Comparison of ENCODE assay signal across 8 mouse cellular contexts in genomic region chr19:45782315-45783001, GRCm38 (mm10). TPM values are rescaled to one million over a fixed set of nuclear protein-coding genes. Genes with fewer than 3 reads are reported as not detected.
A peak's percentile ranks its signal among the peaks of the same experiment; 100 is the strongest.
DNase-seq lines count a peak whose midpoint lies in the region; ATAC-seq and TF ChIP-seq lines count a peak whose summit lies in the region.

No protein-coding gene starts in this region.

- dilution Hi-C loops in CH12.LX (cut with MboI; ENCODE audit: extremely low pct_ligation_motif_present, extremely low pct_unique_long_range_greater_than_20kb, low sequenced_read_pairs): no loop called here

- H3K36me3 ChIP-seq in CH12.LX (replicated peaks in 1 of 2; ENCODE audit: control insufficient read depth in 1 of 2, insufficient read depth in 1 of 2, low read length in 1 of 2): peaks cover 23 to 39% of the 10 kb centered on the region in 2 experiments
- peaks cover 41% of the 10 kb centered on the region for H3K36me3 ChIP-seq in forebrain, embryonic 10.5 days (replicated peaks)
- peaks cover 16% of the 10 kb centered on the region for H3K36me3 ChIP-seq in heart, embryonic 16.5 days (ENCODE audit: control insufficient read depth, insufficient read depth)
- peaks cover 40% of the 10 kb centered on the region for H3K36me3 ChIP-seq in liver, embryonic 13.5 days
- no peaks in the 10 kb centered on the region for H3K36me3 ChIP-seq in stomach, embryonic 16.5 days (ENCODE audit: control insufficient read depth, insufficient read depth, low read length)

- TF ChIP-seq CTCF in CH12.LX (conservative IDR thresholded peaks at IDR 0.05 in 1 of 2, IDR thresholded peaks at IDR 0.05 in 1 of 2; ENCODE audit: low read depth in 2 of 2, low read length in 2 of 2): no peak

- H3K9ac ChIP-seq in CH12.LX (ENCODE audit: insufficient read depth, low read depth): peak overlapping the region; percentile 90
- H3K9ac ChIP-seq in heart, embryonic 16.5 days (ENCODE audit: low read length): peak overlapping the region; percentile 98
- H3K9ac ChIP-seq in liver, embryonic 13.5 days: peak overlapping the region; percentile 99
- H3K9ac ChIP-seq in stomach, embryonic 16.5 days (ENCODE audit: low read length): peak overlapping the region; percentile 82

- H3K79me2 ChIP-seq in CH12.LX (replicated peaks; ENCODE audit: control insufficient read depth, extremely low read depth, insufficient read depth, poor library complexity, severe bottlenecking): peaks cover 53% of the 10 kb centered on the region

- TF ChIP-seq POLR2A in CH12.LX (IDR thresholded peaks at IDR 0.05; ENCODE audit: low read depth, low read length): no peak

- ATAC-seq in heart, embryonic 16.5 days (replicated peaks; ENCODE audit: extremely low read depth, insufficient read depth, low FRiP score): peak; percentile 31
- peak; percentile 50 for ATAC-seq in liver, embryonic 13.5 days (ENCODE audit: low read depth)
- peak; percentile 52 for ATAC-seq in stomach, embryonic 16.5 days (ENCODE audit: insufficient read depth, low FRiP score)

- TF ChIP-seq RAD21 in CH12.LX (IDR thresholded peaks at IDR 0.05; ENCODE audit: low read depth, low read length): no peak

- no peak for TF ChIP-seq EP300 in CH12.LX (IDR thresholded peaks at IDR 0.05; ENCODE audit: low read length)

- H3K4me1 ChIP-seq in CH12.LX (ENCODE audit: control insufficient read depth in 1 of 2, insufficient read depth in 2 of 2): peaks cover 15 to 43% of the 10 kb centered on the region in 2 experiments
- H3K4me1 ChIP-seq in forebrain, embryonic 10.5 days: peaks cover 34% of the 10 kb centered on the region
- H3K4me1 ChIP-seq in heart, embryonic 16.5 days (ENCODE audit: control insufficient read depth, insufficient read depth, low read length): peaks cover 19% of the 10 kb centered on the region
- peaks cover 46% of the 10 kb centered on the region for H3K4me1 ChIP-seq in liver, embryonic 13.5 days (replicated peaks)
- H3K4me1 ChIP-seq in stomach, embryonic 16.5 days (ENCODE audit: control insufficient read depth, insufficient read depth, low read length): peaks cover 24% of the 10 kb centered on the region

- H3K27me3 ChIP-seq in CH12.LX (replicated peaks): no peaks in the 10 kb centered on the region
- no peaks in the 10 kb centered on the region for H3K27me3 ChIP-seq in forebrain, embryonic 10.5 days (ENCODE audit: poor library complexity, severe bottlenecking)
- H3K27me3 ChIP-seq in heart, embryonic 16.5 days (ENCODE audit: control insufficient read depth, insufficient read depth, low read length): no peaks in the 10 kb centered on the region
- no peaks in the 10 kb centered on the region for H3K27me3 ChIP-seq in liver, embryonic 13.5 days
- H3K27me3 ChIP-seq in stomach, embryonic 16.5 days (ENCODE audit: control insufficient read depth, insufficient read depth, low read length): no peaks in the 10 kb centered on the region

- H3K4me3 ChIP-seq in CH12.LX (replicated peaks in 1 of 3; ENCODE audit: low read depth in 2 of 3, low read length in 2 of 3, poor library complexity in 1 of 3): peak overlapping the region; percentile 86 to 95 (median 93)
- peak overlapping the region; percentile 99 for H3K4me3 ChIP-seq in forebrain, embryonic 10.5 days
- H3K4me3 ChIP-seq in heart, embryonic 16.5 days (ENCODE audit: low read length): peak overlapping the region; percentile 99
- H3K4me3 ChIP-seq in liver, embryonic 13.5 days (replicated peaks): peak overlapping the region; percentile 100
- peak overlapping the region; percentile 79 for H3K4me3 ChIP-seq in stomach, embryonic 16.5 days (replicated peaks; ENCODE audit: low read length)

- H3K9me3 ChIP-seq in CH12.LX (replicated peaks; ENCODE audit: low read length): no peaks in the 10 kb centered on the region
- no peaks in the 10 kb centered on the region for H3K9me3 ChIP-seq in forebrain, embryonic 10.5 days
- H3K9me3 ChIP-seq in heart, embryonic 16.5 days (replicated peaks; ENCODE audit: control insufficient read depth, low read length): no peaks in the 10 kb centered on the region
- no peaks in the 10 kb centered on the region for H3K9me3 ChIP-seq in liver, embryonic 13.5 days (replicated peaks)
- no peaks in the 10 kb centered on the region for H3K9me3 ChIP-seq in stomach, embryonic 16.5 days (replicated peaks; ENCODE audit: control insufficient read depth, low read length)

- peak overlapping the region; percentile 78 for H3K27ac ChIP-seq in CH12.LX (ENCODE audit: insufficient read depth, low read depth)
- peak overlapping the region; percentile 98 for H3K27ac ChIP-seq in forebrain, embryonic 10.5 days
- peak overlapping the region; percentile 98 for H3K27ac ChIP-seq in heart, embryonic 16.5 days (ENCODE audit: low read length)
- peak overlapping the region; percentile 97 for H3K27ac ChIP-seq in liver, embryonic 13.5 days
- H3K27ac ChIP-seq in stomach, embryonic 16.5 days (ENCODE audit: low read length): peak overlapping the region; percentile 85

- WGBS in forebrain, embryonic 10.5 days: 1% methylated on average over 36 of the region's 36 CpGs
- under 1% methylated on average over 36 of the region's 36 CpGs for WGBS in heart, embryonic 16.5 days
- WGBS in liver, embryonic 13.5 days (ENCODE audit: insufficient replicate concordance): under 1% methylated on average over 36 of the region's 36 CpGs
- WGBS in stomach, embryonic 16.5 days: 0% methylated on average over 35 of the region's 36 CpGs

- peak overlapping the region; percentile 97 for H3K4me2 ChIP-seq in CH12.LX (ENCODE audit: insufficient read depth, low read depth, poor library complexity, severe bottlenecking)
- peak overlapping the region; percentile 82 for H3K4me2 ChIP-seq in heart, embryonic 16.5 days (ENCODE audit: low read depth, low read length)
- peak overlapping the region; percentile 85 for H3K4me2 ChIP-seq in liver, embryonic 13.5 days
- H3K4me2 ChIP-seq in stomach, embryonic 16.5 days (ENCODE audit: low read depth, low read length): peak overlapping the region; percentile 80

- DNase-seq in CH12.LX (ENCODE audit: extremely low read depth): peak; percentile 77
- DNase-seq in c-Kit-negative CD71-positive TER-119-positive erythroid progenitor cells, embryonic 14.5 days (ENCODE audit: low read depth, low spot score): peak; percentile 56
- DNase-seq in forebrain, embryonic 10.5 days (ENCODE audit: extremely low spot score, low spot score): peak; percentile 75
- peak; percentile 87 to 92 for DNase-seq in kidney, postnatal 25 days
- DNase-seq in liver, embryonic 13.5 days: peak; percentile 69
- peak; percentile 46 to 54 for DNase-seq in natural killer cell, adult 2 months (ENCODE audit: low spot score in 2 of 2)

- in situ Hi-C loops in CH12.LX (cut with MboI; ENCODE audit: low pct_ligation_motif_present, low pct_unique_long_range_greater_than_20kb, low sequenced_read_pairs): no loop called here

TF ChIP-seq in CH12.LX, 34 proteins besides CTCF, POLR2A, EP300 and RAD21:
- TF ChIP-seq MXI1 (IDR thresholded peaks at IDR 0.05; ENCODE audit: low read depth, low read length) (peak; percentile 55; the same call in 1 of the 2 replicates), MEF2A (IDR thresholded peaks at IDR 0.05; ENCODE audit: borderline replicate concordance, low read depth, low read length) (no peak), MAX (IDR thresholded peaks at IDR 0.05; ENCODE audit: low read length) (no peak), ELF1 (IDR thresholded peaks at IDR 0.05; ENCODE audit: low read depth, low read length) (no peak), BHLHE40 (IDR thresholded peaks at IDR 0.05; ENCODE audit: low read depth, low read length) (peak; percentile 30; the same call in 1 of the 2 replicates), ZNF384 (IDR thresholded peaks at IDR 0.05; ENCODE audit: low read depth, low read length) (0 out of 2 replicates have a peak, but pooled peaks have one; percentile 31)

RNA-seq across cellular contexts. Expression of gene Mgea5, which starts 1.2 kb away (rescaled TPM):
- total RNA-seq in CH12.LX (2012; rRNA removed): 63.9 and 69.8 TPM in 2 replicates
- 69.4 and 78.7 TPM in 2 replicates for total RNA-seq in CH12.LX (2014; rRNA removed)
- 66.4 and 68.7 TPM in 2 replicates for polyA plus RNA-seq in CH12.LX (2012; ENCODE audit: insufficient read length, low read depth)
- 59.2 and 63.9 TPM in 2 replicates for polyA plus RNA-seq in forebrain, embryonic 10.5 days (2016; fragmentation: Nextera tagmentation; extraction: Ambion mirVana)
- 33.3 and 33.7 TPM in 2 replicates for polyA plus RNA-seq in heart, embryonic 16.5 days (2015; fragmentation: Nextera tagmentation; extraction: Ambion mirVana)
- polyA plus RNA-seq in liver, embryonic 13.5 days (2015; fragmentation: Nextera tagmentation; extraction: Ambion mirVana): 17.7 and 19.1 TPM in 2 replicates
- 35.9 and 40.5 TPM in 2 replicates for polyA plus RNA-seq in stomach, embryonic 16.5 days (2015; fragmentation: Nextera tagmentation; extraction: Ambion mirVana)

RNA-seq across cellular contexts. Expression of gene Npm3, which starts 33.1 kb away (rescaled TPM):
- total RNA-seq in CH12.LX (2012; rRNA removed) (189 and 220 TPM in 2 replicates), CH12.LX (2014; rRNA removed) (225 and 248 TPM in 2 replicates)
- 237 TPM in 2 replicates for polyA plus RNA-seq in CH12.LX (2012; ENCODE audit: insufficient read length, low read depth)
- polyA plus RNA-seq in forebrain, embryonic 10.5 days (2016; fragmentation: Nextera tagmentation; extraction: Ambion mirVana): 10.7 and 16.1 TPM in 2 replicates
- 9.0 and 9.2 TPM in 2 replicates for polyA plus RNA-seq in heart, embryonic 16.5 days (2015; fragmentation: Nextera tagmentation; extraction: Ambion mirVana)
- polyA plus RNA-seq in liver, embryonic 13.5 days (2015; fragmentation: Nextera tagmentation; extraction: Ambion mirVana): 13.9 and 15.4 TPM in 2 replicates
- 13.8 and 15.6 TPM in 2 replicates for polyA plus RNA-seq in stomach, embryonic 16.5 days (2015; fragmentation: Nextera tagmentation; extraction: Ambion mirVana)

RNA-seq across cellular contexts. Expression of gene Kcnip2, which starts 33.4 kb away (rescaled TPM):
- total RNA-seq in CH12.LX (2012; rRNA removed) (not detected in 2 replicates), CH12.LX (2014; rRNA removed) (not detected in 2 replicates)
- not detected in 2 replicates for polyA plus RNA-seq in CH12.LX (2012; ENCODE audit: insufficient read length, low read depth)
- polyA plus RNA-seq in forebrain, embryonic 10.5 days (2016; fragmentation: Nextera tagmentation; extraction: Ambion mirVana): 0.71 and 0.86 TPM in 2 replicates
- 16.6 and 17.9 TPM in 2 replicates for polyA plus RNA-seq in heart, embryonic 16.5 days (2015; fragmentation: Nextera tagmentation; extraction: Ambion mirVana)
- polyA plus RNA-seq in liver, embryonic 13.5 days (2015; fragmentation: Nextera tagmentation; extraction: Ambion mirVana): 1.3 and 1.6 TPM in 2 replicates
- polyA plus RNA-seq in stomach, embryonic 16.5 days (2015; fragmentation: Nextera tagmentation; extraction: Ambion mirVana): 2.3 and 2.6 TPM in 2 replicates

RNA-seq across cellular contexts. Expression of gene Fgf8, which starts 39.7 kb away (rescaled TPM):
- not detected in 2 replicates for total RNA-seq in CH12.LX (2012; rRNA removed)
- total RNA-seq in CH12.LX (2014; rRNA removed): not detected in 2 replicates
- polyA plus RNA-seq in CH12.LX (2012; ENCODE audit: insufficient read length, low read depth): not detected in 2 replicates
- 30.6 and 35.3 TPM in 2 replicates for polyA plus RNA-seq in forebrain, embryonic 10.5 days (2016; fragmentation: Nextera tagmentation; extraction: Ambion mirVana)
- polyA plus RNA-seq in heart, embryonic 16.5 days (2015; fragmentation: Nextera tagmentation; extraction: Ambion mirVana): 0.12 and 0.47 TPM in 2 replicates
- not detected in 2 replicates for polyA plus RNA-seq in liver, embryonic 13.5 days (2015; fragmentation: Nextera tagmentation; extraction: Ambion mirVana)
- polyA plus RNA-seq in stomach, embryonic 16.5 days (2015; fragmentation: Nextera tagmentation; extraction: Ambion mirVana): not detected in 2 replicates

Comparison
In these comparisons a context has a peak if more than half of its experiments do, and no peak if none do; other contexts are left out.
1. Peak in every context shown above with its lines: DNase-seq, ATAC-seq, H3K4me3 ChIP-seq and H3K27ac ChIP-seq.
2. RNA of gene Npm3, which starts 33.1 kb away (polyA plus RNA-seq): 237 TPM in CH12.LX; 10.7 to 16.1 TPM in forebrain, embryonic 10.5 days, 13.8 to 15.6 TPM in stomach, embryonic 16.5 days, 13.9 to 15.4 TPM in liver, embryonic 13.5 days and 9.0 to 9.2 TPM in heart, embryonic 16.5 days; every median in the first group is over 10 times any median in the second.